Mouse (Mus musculus): ENCODE measurements around the gene Prmt3. TPM values are rescaled to one million over a fixed set of nuclear protein-coding genes. Genes with fewer than 3 reads are reported as not detected.

Prmt3 gene
- total RNA-seq (2021), result 10 to 100 TPM; 11.1 to 15.4 TPM
- long read RNA-seq, experiment 1, transcript Prmt3-201 (16 exons, 2,507 nt), result major isoform, 28 of 34 reads
- long read RNA-seq, experiment 1, partial matches to known transcripts, result 1 of 34 reads
- long read RNA-seq, experiment 1, other reads (novel, unspliced or antisense), result 5 of 34 reads
- long read RNA-seq, experiment 2, transcript Prmt3-201 (16 exons, 2,507 nt), result major isoform, 13 of 18 reads
- long read RNA-seq, experiment 2, partial matches to known transcripts, result 0 of 18 reads
- long read RNA-seq, experiment 2, other reads (novel, unspliced or antisense), result 5 of 18 reads

DNA sequence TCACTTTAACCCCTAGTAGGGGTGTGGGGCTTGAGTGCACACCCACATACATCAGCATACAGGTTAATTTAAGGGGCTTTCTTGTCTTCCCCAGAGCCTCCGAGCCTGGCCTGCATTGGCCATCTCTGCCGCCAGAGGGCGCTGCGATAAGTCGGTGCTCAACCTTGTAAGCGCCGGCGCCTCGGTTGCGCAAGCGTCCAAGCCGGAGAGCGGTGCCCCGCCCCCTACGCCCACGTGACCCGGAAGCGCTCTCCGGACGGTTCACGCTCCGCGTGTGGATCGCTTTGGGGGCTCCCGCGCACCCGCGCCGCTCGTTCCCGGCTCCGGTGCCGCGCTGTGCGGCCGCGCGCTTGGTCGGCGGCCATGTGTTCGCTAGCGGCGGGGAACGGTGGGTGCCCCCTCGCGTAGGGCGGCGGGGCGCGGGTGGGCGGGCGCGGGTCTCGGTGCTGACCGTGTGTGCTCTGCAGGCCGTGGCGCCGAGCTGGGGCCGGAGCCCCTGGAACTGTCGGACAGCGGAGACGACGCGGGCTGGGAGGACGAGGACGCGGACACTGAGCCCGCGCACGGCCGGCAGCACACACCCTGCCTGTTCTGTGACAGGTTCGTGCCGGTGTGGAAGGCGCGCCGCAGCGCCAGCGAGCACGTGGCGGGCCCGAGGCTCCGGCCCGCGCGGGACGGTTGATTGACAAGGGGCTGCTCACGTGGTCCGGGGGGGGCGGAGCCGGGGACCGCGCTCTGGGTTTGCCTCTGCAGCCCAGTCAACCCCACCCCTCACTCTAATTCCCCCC lies at the start of gene Prmt3:
Gene Prmt3, plus strand, starts transcription at position 233 of the 788 bp plus-strand sequence.
- peak; percentile 99 for DNase-seq

DNA sequence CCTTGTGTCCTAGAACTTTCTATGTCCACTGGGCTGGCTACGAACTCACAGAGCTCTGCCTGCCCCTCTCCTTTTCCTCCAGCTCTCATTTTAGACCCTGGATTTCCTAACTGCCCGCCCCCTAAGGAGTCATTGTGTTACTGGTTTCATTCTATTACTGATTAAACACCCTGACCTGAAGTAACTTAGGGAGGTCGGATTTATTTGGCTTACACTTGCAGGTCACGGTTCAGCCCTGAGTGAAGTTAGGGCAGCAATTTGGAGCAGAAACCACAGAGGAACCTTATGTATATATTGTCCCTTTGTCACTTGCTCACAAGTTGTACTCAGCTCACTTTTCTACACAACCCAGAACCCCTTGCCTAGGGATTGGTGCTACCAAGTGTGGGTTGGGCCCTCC lies 43.8 kb upstream of the Prmt3 start:
- DNase-seq, result no peak

DNA sequence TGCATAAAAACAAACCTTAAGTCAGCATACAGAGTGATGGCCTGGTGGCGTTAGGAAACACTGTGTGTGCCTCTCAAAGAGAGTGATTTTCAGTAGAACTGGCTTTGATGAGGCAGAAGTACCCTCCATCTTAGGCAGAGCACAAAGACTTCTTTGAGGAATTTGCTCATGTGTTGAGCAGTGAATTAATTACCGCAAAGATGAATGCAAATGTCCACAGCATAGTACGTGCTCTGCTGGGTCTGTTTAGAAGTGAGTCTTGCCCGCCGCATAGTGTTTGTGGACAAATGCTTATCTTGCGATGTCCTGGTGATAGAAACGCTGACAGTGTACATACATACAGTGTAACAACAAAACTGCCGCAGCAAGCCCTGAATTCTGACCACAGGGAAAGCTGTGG lies 38.7 kb upstream of the Prmt3 start:
- no peak for DNase-seq

DNA sequence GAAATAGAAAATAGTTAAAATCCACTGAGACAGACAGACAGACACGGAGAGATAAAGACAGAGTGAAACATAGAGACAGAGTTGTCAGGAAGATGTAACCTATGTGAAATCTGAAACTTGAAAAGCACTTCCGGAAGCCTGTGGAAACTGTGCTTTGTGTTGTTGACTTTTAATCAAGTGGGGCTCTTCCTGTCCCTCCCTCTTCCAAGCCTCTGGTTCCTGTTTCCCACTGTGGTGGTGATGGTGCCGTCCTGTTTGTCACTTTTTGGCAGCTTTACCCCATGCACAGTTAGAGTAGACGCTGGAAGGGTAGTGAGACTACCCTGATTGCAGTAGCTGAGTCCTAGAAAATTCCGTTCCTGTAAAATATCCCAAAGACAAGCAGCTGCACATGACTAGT lies 36.7 kb upstream of the Prmt3 start:
- DNase-seq, result no peak

DNA sequence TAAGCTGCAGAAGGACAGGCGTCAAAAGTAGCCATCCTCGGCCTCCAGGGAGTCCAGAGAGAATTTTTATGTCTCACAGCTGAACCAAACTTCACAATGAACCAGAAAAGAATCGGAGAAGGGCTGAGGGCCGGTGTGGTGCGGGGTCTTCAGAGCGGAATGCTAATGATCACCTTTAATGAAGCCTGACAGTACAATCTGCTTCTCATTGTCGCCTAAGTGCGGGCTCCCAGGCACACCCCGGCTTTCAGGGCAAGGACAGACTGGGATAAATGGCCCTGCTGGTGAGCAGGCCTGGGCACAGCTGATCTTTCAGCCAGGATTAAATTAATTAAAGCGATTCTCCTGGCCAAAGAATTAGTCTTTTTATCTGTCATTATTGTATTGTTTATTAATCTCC lies 36.2 kb upstream of the Prmt3 start:
- DNase-seq, result no peak

DNA sequence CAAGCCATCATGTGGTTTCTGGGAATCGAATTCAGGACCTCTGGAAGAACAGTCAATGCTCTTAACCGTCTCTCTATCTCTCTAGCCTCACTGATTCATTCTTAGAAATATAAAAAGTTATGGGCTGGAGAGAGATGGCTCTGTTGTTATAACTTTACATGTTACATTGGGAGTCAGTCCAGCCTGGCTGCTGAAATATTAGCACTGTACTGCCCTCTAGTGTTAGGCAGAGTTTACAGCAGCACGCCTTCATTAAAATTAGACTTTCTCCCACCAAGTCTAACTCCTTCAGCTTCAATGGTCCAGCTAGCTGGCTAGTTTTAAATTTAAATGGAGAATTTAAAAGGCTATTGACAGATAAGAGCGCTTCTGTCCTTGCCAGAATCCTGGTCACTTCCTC lies 27.0 kb upstream of the Prmt3 start:
- no peak for DNase-seq

DNA sequence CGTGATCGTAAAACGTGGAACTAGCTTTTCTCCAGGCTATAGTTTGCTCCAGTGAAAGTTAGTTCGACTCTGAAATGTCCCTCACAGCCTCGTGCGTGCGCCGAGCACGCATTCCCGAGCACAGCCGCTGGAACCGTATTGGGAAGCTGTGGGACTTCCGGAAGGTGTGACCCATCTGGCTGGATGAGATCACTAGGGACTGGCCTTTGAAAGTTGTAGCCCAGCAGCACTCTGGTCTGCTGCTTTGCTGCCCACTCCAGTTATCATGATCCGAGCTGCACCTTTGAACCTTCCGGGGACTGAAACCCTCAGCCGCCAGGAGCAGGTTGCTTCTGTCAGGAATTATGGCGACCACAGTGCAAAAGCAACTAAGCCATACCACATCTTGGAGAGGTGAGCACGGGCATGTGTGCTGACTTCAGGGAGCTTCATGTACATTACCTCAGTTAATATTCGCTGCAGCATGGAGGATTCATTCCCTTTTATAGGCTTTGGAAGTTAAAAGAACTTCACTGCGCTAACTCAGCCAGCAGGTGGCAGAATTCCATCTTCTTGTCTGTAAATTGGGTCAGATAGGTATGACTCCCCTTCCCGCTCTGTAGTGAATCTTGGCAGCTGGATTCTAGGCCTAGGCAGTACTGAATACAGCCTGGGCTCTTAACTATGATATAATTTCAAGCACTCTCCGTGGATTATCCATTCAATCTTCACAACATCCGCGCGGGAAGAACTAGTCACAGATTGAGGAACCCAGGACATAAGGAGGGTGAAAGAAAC lies 25.2 kb upstream of the Prmt3 start:
- peak; percentile 37 for DNase-seq

DNA sequence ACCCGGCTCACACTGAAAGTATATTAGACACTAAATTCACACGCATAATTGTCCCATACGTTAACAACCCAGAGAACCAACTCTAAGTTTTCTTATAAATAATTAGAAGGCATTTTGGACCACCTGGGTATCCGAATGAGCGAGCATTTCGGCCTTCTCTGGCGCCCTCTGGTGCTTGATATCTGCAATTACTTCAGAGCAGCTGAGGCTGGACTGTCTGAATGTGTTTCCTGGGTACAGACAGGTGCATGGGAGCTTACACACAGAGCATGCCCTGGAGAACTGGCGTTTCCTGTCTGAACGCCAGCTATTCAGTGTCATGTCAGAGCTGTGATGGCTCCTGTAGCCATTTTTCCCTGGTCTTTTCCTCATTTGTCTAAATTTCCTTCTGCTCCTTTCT lies 23.4 kb upstream of the Prmt3 start:
- DNase-seq, result peak; percentile 59

DNA sequence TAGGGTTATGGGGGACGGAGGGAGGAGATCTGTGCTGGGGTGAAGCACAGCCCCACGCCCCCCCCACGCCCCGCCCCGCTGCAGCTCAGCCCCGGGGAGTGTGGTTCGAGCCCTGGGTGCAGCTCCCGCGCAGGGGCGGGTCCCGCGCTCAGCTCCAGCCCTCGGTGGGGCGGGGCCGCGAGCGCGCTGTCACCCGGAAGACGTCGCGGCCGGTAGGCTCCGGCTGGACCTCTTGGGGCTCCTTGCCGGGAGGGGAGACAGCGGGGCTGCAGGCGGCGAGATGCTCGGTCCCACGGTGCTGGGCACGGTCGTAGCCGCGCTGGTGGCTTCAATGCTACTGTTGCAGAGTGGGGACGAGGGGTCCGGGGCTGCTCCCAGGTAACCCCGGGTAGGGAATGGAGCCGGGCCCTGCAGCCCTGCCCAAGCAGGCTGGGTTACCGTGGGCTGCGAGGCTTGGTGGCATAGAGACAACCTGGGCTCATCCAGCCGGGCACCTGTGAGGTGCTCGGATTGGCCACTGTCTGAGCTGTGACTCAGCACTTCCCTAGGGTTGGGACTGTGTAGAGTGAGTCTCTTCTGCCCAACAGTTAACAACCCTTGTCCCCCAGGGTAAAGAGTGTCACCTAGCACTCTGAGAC lies 19.1 kb upstream of the Prmt3 start, which contains the start of gene Htatip2:
Gene Htatip2, plus strand, starts transcription at position 182 of the 638 bp plus-strand sequence.
- peak; percentile 40 for DNase-seq

DNA sequence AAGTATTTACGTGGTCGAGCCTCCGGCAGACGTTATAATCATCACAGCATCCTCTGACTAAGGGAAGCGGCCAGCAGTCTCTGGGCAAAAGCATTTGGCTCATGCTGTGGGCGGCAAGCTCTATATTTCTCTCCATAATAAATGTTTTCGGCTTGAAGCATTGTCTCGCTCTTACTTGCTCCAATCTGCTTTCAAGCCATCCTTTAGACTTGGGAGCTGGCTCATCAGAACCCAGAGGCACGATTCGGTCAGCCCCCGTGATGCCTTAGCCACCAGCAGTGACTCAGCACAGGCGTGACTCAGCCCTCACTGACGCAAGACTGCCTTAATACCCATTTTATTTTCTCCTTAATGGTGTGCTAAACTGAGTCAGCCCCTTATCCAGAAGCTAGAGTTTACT lies 15.5 kb upstream of the Prmt3 start:
- DNase-seq, result no peak

DNA sequence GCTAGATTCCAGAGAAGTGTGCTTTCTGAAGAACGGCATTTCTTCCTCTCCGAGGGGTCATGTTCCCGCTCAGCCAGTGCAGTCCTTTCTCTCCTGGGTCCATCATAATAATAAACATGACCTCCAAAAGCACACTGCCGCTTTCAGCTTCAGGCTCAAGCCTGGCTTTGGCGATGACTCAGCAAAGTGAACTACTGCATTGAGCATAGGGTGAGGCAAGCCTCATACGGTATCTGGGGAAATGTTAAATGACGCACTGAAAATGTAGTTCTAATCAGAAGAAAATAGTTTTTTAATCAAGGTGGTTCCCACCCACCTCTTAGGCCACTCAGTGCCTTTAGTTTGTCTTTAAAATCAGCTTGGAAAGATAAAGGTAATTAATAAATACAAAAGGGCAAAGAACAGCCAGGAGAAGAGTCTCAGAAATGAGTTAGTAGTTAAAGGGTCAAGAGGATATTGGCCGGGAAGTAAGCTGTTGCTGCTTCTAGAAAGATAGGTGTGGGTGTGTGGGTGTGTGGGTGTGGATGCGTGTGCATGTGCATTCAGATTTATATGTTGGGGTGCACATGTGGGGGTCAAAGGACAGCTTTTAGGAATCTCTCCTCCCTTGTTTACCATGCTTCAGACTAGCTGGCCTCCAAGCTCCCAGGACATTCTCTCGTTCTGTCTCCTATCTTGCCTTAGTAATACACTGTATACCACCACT lies 14.0 kb upstream of the Prmt3 start:
- no peak for DNase-seq

DNA sequence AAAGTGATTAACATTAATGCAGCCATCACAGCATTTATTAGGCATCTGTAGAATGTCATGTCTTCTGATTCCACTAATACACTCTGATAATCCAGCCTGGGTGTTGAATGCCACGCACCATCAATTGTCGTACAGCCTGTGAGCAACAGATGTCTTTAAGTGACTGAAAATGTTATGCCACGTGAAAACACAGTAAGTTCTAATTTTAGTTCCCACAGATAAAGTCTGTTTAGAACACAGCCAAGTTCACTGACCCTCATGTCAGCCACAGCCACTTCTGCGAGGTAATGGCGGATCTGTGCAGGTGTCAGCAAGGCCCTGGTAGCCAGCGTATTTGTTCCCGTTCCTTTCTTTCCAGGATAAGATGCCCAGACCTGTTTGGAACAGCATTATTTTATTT lies 12.0 kb upstream of the Prmt3 start:
- DNase-seq, result no peak

DNA sequence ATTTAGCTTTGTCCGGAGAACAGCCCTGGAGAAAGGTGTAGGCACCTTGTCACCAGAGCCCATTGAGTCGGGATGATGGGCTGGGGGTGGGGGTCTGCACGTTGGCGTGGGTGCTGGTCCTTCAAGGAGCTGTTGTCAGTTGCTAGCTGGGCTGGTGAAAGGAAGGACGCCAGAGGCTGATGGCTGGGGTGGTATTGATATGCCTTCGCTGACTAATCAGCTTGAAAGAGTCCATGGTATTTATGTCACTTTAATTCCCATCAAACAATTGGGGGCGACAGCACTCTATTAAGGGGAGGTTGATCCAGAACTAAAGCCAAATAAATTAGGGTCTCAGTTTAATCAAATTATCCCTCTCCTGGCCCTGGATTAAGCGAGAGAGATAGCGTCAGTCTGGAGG lies 9.6 kb upstream of the Prmt3 start:
- DNase-seq, result no peak

DNA sequence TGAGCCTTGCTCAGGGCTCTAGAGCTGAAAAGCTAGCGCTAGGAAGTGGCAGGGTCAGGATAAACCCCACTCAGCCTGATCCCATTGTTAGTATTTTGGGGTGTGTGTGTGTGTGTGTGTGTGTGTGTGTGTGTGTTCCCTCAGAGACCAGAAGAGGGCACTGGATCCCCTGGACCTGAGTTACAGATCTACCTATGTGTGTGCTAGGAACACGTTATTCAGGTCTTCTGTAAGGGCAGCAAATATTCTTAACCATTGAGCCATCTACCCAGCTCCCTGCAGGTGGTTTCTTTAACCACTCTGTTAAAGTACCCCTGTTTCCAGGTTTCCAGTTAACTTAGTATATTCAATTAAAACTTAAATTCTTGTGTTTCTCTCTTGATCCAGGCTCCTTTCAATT lies 3.8 kb upstream of the Prmt3 start:
- no peak for DNase-seq

DNA sequence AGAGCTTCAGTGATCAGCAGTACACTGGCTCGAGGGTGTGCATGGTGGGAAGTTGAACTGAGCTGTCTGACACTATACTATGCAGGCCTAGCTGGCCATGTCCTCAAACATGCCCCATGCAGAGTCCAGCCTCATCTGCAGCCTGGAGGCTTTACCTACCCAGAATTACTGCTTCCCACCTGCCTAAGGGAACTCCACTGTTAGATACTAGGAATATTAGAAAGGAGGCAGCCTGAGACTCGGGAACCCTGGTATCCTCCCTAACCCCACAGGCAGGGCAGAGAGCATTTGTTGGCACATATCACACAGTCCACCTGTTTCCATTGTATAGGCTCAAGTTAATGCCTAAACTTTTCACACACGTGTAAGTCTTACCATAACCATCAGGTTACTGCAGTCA lies 561 bp upstream of the Prmt3 start:
- DNase-seq, result no peak

DNA sequence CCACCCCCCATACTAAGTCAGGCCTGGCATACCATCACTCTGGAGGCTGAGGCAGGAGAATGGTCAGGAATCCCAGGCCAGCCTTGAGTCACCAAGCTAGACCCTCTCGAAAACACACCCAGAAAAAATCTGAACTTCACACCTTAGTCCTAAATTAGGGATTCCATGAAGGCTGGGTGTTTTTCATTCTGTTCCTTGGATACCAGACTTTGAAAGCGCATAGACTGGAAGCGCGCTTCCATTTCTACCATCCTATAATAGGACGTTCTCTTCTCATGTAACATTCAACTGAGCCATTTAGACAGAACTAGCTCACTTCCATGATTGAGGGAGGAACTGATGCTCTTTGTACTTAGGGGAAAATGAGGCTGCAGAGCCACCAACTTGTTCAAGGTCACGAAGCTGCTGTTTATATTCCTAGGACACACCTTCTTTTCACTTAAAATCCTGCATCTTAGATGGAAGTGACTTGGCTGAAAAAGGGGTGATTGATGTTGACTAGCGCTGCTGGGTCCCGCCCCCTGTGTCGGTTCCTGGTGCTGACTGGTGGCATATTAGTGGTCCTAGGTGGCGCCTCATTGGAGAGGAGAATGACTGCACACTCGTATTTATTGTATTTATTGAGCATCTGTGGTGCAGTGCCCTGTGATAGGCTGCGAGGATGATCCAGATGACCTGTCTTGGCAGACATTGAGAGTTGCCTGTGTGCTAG lies 914 bp downstream of the Prmt3 start:
- no peak for DNase-seq

DNA sequence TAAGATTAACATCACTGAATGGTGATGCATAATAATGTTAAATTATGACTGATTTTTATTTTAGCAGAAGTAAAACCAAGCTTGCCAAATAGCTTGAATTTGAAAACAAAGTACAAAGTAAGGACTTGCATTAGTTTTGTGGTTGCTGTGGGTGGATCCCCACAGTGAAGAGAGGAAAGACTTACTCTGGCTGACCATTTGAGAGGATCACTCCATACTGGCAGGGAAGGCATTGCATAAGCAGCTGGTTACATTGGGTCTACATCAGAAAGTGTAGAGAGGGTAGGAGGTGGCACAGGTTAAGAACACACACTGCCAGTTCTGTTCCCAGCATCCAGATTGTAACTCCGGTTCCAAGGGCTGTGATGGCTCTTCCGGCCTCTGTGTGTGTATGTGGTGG lies 4.9 kb downstream of the Prmt3 start:
- no peak for DNase-seq

DNA sequence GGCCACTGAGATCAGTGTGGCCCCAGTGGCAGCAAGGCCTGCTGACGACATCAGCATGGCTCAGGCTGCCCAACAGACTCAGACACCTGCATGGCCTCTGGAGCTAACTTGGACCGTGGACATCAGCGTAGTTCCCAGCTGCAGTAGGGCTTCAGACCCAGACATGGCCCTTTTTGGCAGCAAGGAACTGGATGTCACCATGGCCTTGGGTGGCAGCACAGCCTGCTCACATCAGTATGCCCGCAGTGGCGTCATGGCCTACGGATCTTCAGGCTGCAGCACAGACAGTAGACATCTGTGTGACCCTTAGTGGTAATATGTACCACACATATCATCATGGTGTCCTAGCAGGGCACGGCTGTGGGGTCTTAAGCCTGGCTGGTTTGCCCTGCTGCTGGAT lies 7.0 kb downstream of the Prmt3 start:
- no peak for DNase-seq

DNA sequence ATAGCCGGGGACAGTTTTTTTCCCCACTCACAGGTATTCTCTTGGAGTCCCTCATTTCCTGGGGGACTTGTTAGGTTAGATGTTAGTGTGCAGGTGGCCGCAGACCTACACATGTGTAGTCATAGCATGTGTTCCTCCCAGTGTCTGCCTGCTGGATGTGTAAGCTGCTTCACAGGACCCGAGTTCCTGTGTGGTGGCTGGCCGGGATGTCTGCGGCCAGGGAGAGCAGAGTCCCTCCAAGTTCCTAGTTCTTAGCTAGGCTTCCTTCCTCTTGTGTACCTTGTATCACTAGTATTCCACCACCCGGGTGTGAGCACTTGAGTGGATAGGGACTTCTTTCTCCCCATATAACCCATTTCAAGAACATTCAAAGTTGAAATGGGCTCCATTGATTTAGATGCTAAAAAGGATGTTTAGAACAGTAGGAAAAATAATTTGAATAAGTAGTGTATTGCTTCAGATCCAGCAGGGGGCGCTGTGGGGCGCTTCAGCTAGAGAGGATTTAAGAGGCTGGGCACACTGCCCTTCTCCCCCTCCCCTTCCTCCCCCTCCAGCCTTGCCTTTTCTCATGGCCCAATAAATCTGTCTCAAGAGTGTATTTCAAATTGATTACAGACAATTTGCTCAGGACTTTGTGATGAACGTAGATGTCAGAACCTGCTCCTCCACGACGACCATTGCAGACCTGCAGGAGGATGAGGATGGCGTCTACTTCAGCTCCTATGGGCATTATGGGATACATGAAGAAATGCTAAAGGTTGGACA lies 8.7 kb downstream of the Prmt3 start:
- DNase-seq, result peak; percentile 77

DNA sequence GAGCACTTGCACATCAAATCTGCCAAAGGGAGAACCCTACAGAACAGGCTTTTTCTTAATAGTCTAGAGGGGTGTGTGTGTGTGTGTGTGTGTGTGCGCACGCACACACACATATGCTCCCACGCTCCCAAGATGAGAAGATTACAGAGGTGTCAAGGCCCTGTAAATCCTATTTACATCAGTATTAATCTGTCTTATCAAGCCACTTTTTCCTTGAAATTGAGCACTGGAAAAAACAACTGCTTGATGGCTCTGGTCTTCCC lies 9.2 kb downstream of the Prmt3 start:
- DNase-seq, result no peak

DNA sequence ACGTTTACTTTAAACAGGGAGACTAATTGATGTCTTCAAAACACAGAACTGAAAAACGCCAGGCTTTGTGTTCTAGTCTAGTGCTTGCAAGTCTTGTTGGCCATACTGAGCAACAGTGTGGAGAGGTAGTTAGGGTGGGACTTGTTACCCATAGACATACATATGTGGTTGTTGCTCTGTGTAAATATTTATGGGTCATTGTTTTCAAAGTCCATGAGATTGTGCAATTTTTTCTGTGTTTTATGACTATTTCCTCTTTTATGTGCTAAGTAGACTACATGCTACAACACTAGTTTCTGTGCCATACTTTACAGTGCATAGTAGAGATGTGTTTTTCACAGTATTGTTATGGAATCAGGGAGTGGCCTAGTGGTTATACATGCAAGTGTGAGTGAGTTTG lies 16.2 kb downstream of the Prmt3 start:
- DNase-seq, result no peak

Measured in gastrocnemius, postnatal 10 days (tissue).